Mouse (Mus musculus): ENCODE data around the gene Tent4b. TPM values are rescaled to one million over a fixed set of nuclear protein-coding genes. Genes with fewer than 3 reads are reported as not detected.
"Not testable (repeated sequence)": the region's sequence is repeated elsewhere in the genome, so short reads cannot be mapped to it uniquely, and the experiment has no call there.

Gene Tent4b
- polyA plus RNA-seq, 1 experiment from 2014 or later, result 14.0 TPM

GRCm38 (mm10) chr8:88197328-88197727 lies 1.7 kb upstream of the Tent4b start:
- no peak for ATAC-seq (ENCODE audit: low FRiP score, low TSS enrichment)
- no peak overlapping the region for H3K27ac ChIP-seq (ENCODE audit: low read depth, low read length)
- peaks cover 19% of the 10 kb centered on the region for H3K4me1 ChIP-seq (ENCODE audit: control insufficient read depth, insufficient read depth, low read length)
- H3K9me3 ChIP-seq (ENCODE audit: control insufficient read depth, low read length), result no peaks in the 10 kb centered on the region
- WGBS, result 48% methylated on average over 3 of the region's 3 CpGs
- H3K27me3 ChIP-seq (ENCODE audit: control insufficient read depth, insufficient read depth, low read length), result no peaks in the 10 kb centered on the region
- no peaks in the 10 kb centered on the region for H3K36me3 ChIP-seq (ENCODE audit: control insufficient read depth, insufficient read depth, low read length)
- H3K4me3 ChIP-seq (ENCODE audit: low read length), result no peak overlapping the region
- no peak overlapping the region for H3K4me2 ChIP-seq (replicated peaks; ENCODE audit: low read depth, low read length)
- H3K9ac ChIP-seq (ENCODE audit: low read depth, low read length), result no peak overlapping the region

- under 1% methylated on average over 10 of the region's 10 CpGs for WGBS
- Histone ChIP-seq H3K4me2 (replicated peaks; ENCODE audit: low read depth, low read length) (peak overlapping the region; percentile 69), H3K9me3 (ENCODE audit: control insufficient read depth, low read length) (no peaks in the 10 kb centered on the region), H3K27ac (ENCODE audit: low read depth, low read length) (peak overlapping the region; percentile 95), H3K4me1 (ENCODE audit: control insufficient read depth, insufficient read depth, low read length) (peaks cover 19% of the 10 kb centered on the region), H3K36me3 (ENCODE audit: control insufficient read depth, insufficient read depth, low read length) (no peaks in the 10 kb centered on the region), H3K4me3 (ENCODE audit: low read length) (peak overlapping the region; percentile 86), H3K27me3 (ENCODE audit: control insufficient read depth, insufficient read depth, low read length) (no peaks in the 10 kb centered on the region), H3K9ac (ENCODE audit: low read depth, low read length) (peak overlapping the region; percentile 86)
- ATAC-seq (ENCODE audit: low FRiP score, low TSS enrichment), result no peak
Observed at GRCm38 (mm10) chr8:88198551-88198944, 465 bp upstream of the Tent4b start.

- Histone ChIP-seq H3K4me1 (ENCODE audit: control insufficient read depth, insufficient read depth, low read length) (peaks cover 28% of the 10 kb centered on the region), H3K9ac (ENCODE audit: low read depth, low read length) (peak overlapping the region; percentile 86), H3K4me2 (replicated peaks; ENCODE audit: low read depth, low read length) (peak overlapping the region; percentile 74), H3K4me3 (ENCODE audit: low read length) (peak overlapping the region; percentile 86), H3K9me3 (ENCODE audit: control insufficient read depth, low read length) (no peaks in the 10 kb centered on the region), H3K36me3 (ENCODE audit: control insufficient read depth, insufficient read depth, low read length) (0 out of 2 replicates have a peak, but pooled peaks cover 2% of the 10 kb centered on the region), H3K27ac (ENCODE audit: low read depth, low read length) (peak overlapping the region; percentile 67; the same call in 1 of the 2 replicates), H3K27me3 (ENCODE audit: control insufficient read depth, insufficient read depth, low read length) (no peaks in the 10 kb centered on the region)
- ATAC-seq (ENCODE audit: low FRiP score, low TSS enrichment), result peak; percentile 60
- under 1% methylated on average over 96 of the region's 117 CpGs for WGBS
Observed at GRCm38 (mm10) chr8:88199700-88200601, 938 bp downstream of the Tent4b start.

GRCm38 (mm10) chr8:88200724-88201495 lies 1.9 kb downstream of the Tent4b start:
- Histone ChIP-seq H3K9ac (ENCODE audit: low read depth, low read length) (peak overlapping the region; percentile 86), H3K4me1 (ENCODE audit: control insufficient read depth, insufficient read depth, low read length) (peaks cover 28% of the 10 kb centered on the region), H3K36me3 (ENCODE audit: control insufficient read depth, insufficient read depth, low read length) (peaks cover 4% of the 10 kb centered on the region; the same call in 1 of the 2 replicates), H3K4me2 (replicated peaks; ENCODE audit: low read depth, low read length) (peak overlapping the region; percentile 74), H3K27ac (ENCODE audit: low read depth, low read length) (no peak overlapping the region), H3K4me3 (ENCODE audit: low read length) (peak overlapping the region; percentile 86), H3K9me3 (ENCODE audit: control insufficient read depth, low read length) (no peaks in the 10 kb centered on the region), H3K27me3 (ENCODE audit: control insufficient read depth, insufficient read depth, low read length) (no peaks in the 10 kb centered on the region)
- 16% methylated on average over 10 of the region's 10 CpGs for WGBS
- ATAC-seq (ENCODE audit: low FRiP score, low TSS enrichment), result no peak

- Histone ChIP-seq H3K4me1 (ENCODE audit: control insufficient read depth, insufficient read depth, low read length) (peaks cover 28% of the 10 kb centered on the region), H3K4me3 (ENCODE audit: low read length) (no peak overlapping the region), H3K27ac (ENCODE audit: low read depth, low read length) (no peak overlapping the region), H3K27me3 (ENCODE audit: control insufficient read depth, insufficient read depth, low read length) (no peaks in the 10 kb centered on the region), H3K36me3 (ENCODE audit: control insufficient read depth, insufficient read depth, low read length) (peaks cover 6% of the 10 kb centered on the region; the same call in 1 of the 2 replicates), H3K4me2 (replicated peaks; ENCODE audit: low read depth, low read length) (peak overlapping the region; percentile 74), H3K9me3 (ENCODE audit: control insufficient read depth, low read length) (no peaks in the 10 kb centered on the region), H3K9ac (ENCODE audit: low read depth, low read length) (no peak overlapping the region)
- no peak for ATAC-seq (ENCODE audit: low FRiP score, low TSS enrichment)
- whole genome bisulfite sequencing, result 40% methylated on average over 3 of the region's 3 CpGs
Observed at GRCm38 (mm10) chr8:88201641-88202040, 2.6 kb downstream of the Tent4b start.

GRCm38 (mm10) chr8:88206016-88206415 lies 7.0 kb downstream of the Tent4b start:
- Histone ChIP-seq H3K9ac (ENCODE audit: low read depth, low read length) (no peak overlapping the region), H3K4me2 (replicated peaks; ENCODE audit: low read depth, low read length) (no peak overlapping the region), H3K9me3 (ENCODE audit: control insufficient read depth, low read length) (no peaks in the 10 kb centered on the region), H3K36me3 (ENCODE audit: control insufficient read depth, insufficient read depth, low read length) (peaks cover 10% of the 10 kb centered on the region; the same call in 1 of the 2 replicates), H3K27me3 (ENCODE audit: control insufficient read depth, insufficient read depth, low read length) (no peaks in the 10 kb centered on the region), H3K27ac (ENCODE audit: low read depth, low read length) (no peak overlapping the region), H3K4me1 (ENCODE audit: control insufficient read depth, insufficient read depth, low read length) (peaks cover 21% of the 10 kb centered on the region), H3K4me3 (ENCODE audit: low read length) (no peak overlapping the region)
- WGBS, result 85% methylated on average over 9 of the region's 9 CpGs
- no peak for ATAC-seq (ENCODE audit: low FRiP score, low TSS enrichment)

GRCm38 (mm10) chr8:88207121-88207821 lies 8.3 kb downstream of the Tent4b start:
- no peaks in the 10 kb centered on the region for H3K27me3 ChIP-seq (ENCODE audit: control insufficient read depth, insufficient read depth, low read length)
- ATAC-seq (ENCODE audit: low FRiP score, low TSS enrichment), result no peak
- no peak overlapping the region for H3K9ac ChIP-seq (ENCODE audit: low read depth, low read length)
- WGBS, result 93% methylated on average over 7 of the region's 7 CpGs
- no peak overlapping the region for H3K4me2 ChIP-seq (replicated peaks; ENCODE audit: low read depth, low read length)
- H3K4me1 ChIP-seq (ENCODE audit: control insufficient read depth, insufficient read depth, low read length), result peaks cover 10% of the 10 kb centered on the region; the same call in 1 of the 2 replicates
- no peak overlapping the region for H3K27ac ChIP-seq (ENCODE audit: low read depth, low read length)
- peaks cover 10% of the 10 kb centered on the region; the same call in 1 of the 2 replicates for H3K36me3 ChIP-seq (ENCODE audit: control insufficient read depth, insufficient read depth, low read length)
- no peak overlapping the region for H3K4me3 ChIP-seq (ENCODE audit: low read length)
- no peaks in the 10 kb centered on the region for H3K9me3 ChIP-seq (ENCODE audit: control insufficient read depth, low read length)

GRCm38 (mm10) chr8:88209930-88210827 lies 11.2 kb downstream of the Tent4b start:
- not testable (repeated sequence) for H3K27ac ChIP-seq (ENCODE audit: low read depth, low read length); H3K9me3 ChIP-seq (ENCODE audit: control insufficient read depth, low read length); ATAC-seq (ENCODE audit: low FRiP score, low TSS enrichment); H3K9ac ChIP-seq (ENCODE audit: low read depth, low read length); H3K4me2 ChIP-seq (replicated peaks; ENCODE audit: low read depth, low read length); H3K36me3 ChIP-seq (ENCODE audit: control insufficient read depth, insufficient read depth, low read length); H3K27me3 ChIP-seq (ENCODE audit: control insufficient read depth, insufficient read depth, low read length); H3K4me1 ChIP-seq (ENCODE audit: control insufficient read depth, insufficient read depth, low read length); H3K4me3 ChIP-seq (ENCODE audit: low read length)
- 73% methylated on average over 5 of the region's 6 CpGs for WGBS

Measured in kidney, embryonic 14.5 days (tissue).